Mouse (Mus musculus) naive thymus-derived CD4-positive, alpha-beta T cell, adult 2 months (primary cell): ENCODE results near the gene Arid1b.
A peak's percentile ranks its signal among the peaks of the same experiment; 100 is the strongest.

Experiments used
- DNase-seq: peaks from one replicate; pipeline ENCODE4 v3.0.0-alpha.2; 2011; ENCODE audit warnings: low read depth

Arid1b gene

DNA sequence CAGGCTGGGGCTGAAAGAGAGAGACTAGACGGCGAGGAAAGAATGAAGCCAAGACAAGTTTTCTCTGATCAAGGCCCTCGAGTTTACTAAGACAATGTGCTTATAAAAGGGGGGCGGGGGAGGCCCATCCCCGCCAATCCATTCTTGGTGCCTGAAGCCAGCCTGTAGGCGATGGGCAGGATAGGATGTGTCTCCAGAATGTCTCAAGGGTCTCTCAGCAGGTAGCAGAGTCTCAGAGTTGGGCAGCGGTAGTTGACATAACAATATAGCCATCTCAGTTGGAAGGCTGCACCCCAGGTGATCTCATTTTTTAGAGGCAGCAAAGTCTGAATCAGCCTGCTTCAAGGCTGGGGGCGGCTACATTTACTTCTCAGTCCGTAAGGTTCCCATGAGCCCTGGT lies 328.5 kb downstream of the Arid1b start:
- DNase-seq: no peak

DNA sequence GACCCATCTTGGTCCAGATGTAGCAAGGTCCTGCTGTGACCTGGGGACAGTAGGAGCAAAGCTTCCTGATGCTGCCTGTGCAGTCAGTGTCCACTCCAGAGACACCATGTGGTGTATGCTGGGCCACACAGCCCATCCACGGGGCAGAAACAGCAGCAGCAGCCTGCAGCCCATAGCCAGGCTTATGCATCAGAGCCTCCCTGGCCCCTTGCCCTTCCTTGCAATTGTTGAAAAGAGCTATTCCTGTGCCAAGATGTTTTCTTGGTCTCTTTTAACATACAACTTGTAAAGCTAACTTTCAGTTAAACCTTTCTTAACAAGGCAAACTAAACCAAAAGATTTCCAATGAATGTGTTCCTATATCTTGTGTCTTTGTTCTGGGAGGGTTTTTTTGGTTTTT lies 329.6 kb downstream of the Arid1b start:
- no peak for DNase-seq

DNA sequence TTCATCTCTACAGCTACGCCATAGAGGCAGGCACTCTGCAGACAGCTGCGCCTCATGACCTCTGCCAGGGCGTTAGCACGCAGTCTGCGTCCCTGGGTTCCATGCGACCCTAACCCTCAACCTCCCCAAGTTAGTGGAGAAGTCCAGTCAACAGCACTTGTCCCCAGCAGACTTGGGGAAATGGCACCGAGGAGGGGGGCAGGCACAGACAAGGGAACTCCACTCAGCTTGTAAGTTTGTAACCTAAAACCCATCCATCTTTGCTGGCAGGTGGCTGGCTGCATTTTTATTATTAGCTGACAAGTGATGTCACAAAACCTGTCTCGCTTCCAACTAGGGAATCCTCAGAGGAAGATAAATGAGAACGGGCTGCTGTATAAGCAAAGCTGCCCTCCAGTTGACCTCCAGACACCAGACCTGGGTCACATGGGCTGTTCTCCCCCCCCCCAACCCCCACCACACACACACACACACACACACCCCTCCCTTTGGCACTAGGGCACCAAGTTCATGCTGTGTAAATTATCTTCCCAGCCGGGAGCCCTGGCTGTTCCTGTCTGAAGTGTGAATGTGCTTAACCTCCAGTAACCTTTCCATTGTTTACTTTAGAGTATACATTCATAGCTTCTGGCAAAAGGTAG lies 330.2 kb downstream of the Arid1b start:
- DNase-seq: no peak

DNA sequence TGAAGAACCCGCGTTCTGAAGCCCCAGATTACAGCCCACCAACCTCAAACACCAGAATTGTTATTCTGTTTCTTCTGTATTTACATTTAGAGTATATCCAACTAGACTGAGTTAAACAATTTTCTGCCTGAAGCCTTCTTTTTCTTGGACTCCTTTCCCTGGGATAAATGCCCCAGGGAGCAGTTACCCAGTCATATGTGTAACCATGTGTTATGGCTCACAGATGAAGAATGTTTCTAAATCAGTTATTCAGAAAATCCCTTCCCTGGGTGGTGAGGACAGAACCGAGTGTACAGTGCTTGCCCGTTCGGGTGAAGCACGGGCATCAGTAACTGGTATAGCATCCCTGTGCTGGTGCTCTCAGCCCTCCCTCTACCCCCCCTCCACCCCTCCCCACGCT lies 332.6 kb downstream of the Arid1b start:
- no peak for DNase-seq

DNA sequence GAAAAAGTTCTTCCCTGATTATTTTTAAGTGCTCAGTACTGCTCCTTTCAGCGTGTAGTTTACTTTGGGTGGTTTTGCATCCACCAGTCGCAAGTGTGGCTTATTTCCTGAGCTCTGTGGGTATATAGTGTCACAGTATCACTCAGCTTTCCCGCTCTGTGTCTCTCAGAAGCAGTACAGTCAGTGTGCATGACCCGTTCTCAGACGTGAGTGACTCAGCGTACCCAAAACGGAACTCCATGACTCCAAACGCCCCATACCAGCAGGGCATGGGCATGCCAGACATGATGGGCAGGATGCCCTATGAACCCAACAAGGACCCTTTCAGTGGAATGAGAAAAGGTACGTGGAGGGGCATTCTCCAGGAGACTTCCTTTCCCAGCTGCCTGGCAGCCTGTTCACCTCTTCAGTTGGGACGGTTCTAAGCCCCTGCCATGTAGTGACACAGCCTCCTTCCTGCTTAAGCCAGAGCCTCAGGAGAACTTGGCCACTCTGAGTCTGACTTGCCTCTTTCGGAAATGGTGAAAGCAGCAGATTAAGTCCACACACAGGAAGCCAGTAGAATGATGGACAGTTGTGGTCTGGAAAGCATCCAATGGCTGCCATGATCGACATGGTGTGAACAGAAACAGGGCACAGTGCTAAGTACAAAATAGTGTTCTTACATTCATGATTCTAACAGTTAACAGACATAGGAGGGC lies 333.5 kb downstream of the Arid1b start:
- DNase-seq: no peak

DNA sequence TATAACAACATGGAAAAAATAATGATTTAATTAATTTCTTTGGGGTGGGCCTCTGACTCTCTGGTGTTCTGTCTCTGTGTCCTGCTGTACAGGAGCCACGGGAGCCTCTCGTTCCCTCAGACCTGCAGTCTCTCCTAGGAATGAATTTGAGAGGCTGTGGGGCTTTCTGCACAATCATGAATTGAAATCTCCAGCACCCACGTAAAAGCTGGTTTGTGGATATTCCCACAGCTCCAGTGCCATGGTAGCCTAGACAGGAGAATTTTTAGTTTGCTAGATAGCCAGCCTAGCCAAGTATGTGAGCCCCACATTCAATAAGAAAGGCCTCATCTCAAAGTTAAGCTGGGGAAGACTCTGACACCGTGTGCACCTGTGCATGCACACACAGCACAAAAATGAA lies 335.3 kb downstream of the Arid1b start:
- DNase-seq: no peak

DNA sequence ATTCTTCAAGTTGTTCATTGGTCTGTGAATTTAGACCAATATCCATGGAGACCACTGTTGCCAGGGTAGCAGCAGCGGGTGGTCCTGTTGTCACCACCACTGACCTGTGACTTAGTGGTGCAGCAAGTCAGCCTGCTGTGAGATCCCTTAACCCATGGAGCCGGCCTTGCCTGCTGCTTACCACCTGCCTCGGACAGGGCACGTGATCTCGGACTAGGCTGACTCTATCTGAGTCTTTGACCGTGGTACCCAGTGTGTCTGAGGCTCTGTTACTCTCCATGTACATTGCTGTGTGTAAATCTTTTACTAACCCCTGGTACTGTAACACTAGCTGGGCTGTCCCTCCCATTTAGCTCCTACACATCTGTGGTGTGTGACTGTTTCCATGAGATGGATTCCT lies 335.9 kb downstream of the Arid1b start:
- no peak for DNase-seq

DNA sequence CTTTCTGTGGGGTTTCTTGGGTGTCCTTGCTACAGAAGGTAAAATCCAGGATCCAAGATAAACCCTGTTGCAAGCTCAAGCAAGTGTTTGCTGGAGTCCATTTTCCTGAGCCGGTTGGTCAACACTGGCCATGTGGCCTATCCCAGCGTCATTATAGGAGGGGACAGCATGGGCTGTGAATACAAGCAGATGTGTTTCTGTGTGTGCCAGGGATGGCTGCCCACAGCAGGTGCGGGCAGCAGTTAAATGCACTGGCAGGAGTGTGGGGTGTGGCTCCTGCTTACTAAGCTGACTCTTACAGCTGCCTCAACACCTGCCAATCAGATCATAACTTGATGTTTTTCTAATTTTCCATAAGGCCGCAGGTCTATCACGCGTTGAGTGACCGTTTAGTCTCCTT lies 336.5 kb downstream of the Arid1b start:
- no peak for DNase-seq

DNA sequence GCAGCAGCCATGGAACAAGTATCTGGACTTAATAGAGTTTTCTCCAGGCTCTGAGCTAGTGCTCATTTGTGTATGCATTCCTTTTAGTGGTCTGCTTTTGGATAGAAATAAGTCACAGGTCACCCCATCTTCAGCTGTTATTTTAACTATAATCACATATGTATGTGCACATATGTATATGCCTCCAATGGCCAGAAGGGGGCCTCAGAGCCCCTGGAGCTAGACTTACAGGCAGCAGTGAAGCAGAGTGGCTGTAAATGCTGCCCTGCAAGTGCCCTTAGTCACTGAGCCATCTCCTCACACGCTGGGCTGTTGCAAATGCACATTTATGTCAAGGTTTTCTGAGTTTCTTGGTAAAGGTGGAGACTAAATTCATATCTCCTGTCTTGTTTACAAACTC lies 337.3 kb downstream of the Arid1b start:
- peak; percentile 13 for DNase-seq

DNA sequence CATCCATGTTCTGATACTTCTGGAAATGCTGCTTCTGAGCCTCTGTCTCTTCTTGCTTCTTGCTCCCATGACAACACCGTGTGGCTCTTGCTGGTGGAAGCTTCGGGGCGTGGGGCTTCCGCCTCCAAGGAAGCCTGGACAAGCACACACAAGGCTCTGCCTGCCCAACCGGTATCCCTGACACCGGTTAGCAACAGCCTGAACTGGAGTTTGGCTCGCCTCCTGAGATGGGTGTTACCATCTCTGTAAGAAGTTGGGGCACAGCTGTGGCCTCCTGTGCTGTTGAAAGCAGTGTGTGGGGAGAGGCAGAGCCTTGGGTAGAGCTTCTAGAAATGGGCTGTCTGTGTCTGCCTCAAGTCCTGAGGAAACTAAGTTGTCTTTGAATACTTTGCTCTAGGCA lies 340.4 kb downstream of the Arid1b start:
- no peak for DNase-seq

DNA sequence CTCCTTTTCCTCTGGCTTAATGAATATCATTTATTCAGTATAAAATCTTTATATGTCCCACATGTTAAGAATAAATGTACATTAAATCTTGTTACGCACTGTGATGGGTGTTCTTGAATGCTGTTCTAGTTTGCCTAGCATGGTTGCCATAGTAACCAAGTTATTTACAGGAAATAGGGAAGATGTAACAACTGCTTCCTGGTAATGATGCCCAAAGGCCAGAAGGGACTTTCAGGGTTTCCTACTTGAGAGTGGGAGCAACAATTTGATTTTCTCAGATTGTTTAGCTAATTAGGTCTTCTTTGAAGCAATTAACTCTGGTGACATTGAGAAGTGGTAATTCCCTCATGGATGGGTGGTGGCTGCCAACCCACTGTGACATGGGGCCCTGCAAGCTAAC lies 350.3 kb downstream of the Arid1b start:
- peak; percentile 23 for DNase-seq

DNA sequence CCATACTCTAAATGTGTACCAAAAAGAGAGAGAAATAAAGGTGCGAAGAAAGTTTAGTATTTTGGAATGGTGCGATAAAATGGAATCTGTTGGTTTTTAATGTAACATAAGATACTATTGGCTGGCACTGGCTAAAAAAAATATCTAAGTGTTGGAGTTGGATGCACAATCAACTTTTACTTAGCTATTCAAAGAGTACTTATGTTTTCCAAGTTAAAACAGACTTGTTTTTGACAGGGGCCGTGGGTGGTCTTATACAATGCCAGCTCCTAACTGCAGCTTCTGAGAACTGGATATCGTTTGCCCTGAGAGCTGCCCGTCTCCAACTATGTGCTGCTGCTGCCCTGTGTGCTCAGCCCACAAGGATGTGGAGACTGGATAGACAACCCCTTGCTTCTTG lies 351.7 kb downstream of the Arid1b start:
- no peak for DNase-seq

DNA sequence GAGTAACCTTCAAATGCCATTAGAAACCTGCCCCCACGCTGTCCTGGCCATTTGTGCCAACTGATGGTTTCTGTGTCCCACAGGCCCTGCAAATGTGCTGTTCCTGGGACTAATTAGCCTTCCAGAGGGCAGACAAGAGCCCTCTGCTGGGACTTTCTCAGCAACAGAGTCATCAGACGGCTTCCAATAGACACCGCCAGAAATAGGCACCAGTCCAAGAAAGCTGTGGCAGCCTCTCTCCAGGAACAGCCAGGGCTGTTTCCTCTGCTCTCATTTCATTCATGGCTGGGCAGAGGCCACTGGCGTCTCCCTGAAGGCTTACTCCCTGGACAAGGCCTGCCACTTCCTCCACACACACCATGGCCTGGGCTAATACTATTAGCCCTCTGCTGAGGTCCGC lies 358.8 kb downstream of the Arid1b start:
- DNase-seq: no peak

DNA sequence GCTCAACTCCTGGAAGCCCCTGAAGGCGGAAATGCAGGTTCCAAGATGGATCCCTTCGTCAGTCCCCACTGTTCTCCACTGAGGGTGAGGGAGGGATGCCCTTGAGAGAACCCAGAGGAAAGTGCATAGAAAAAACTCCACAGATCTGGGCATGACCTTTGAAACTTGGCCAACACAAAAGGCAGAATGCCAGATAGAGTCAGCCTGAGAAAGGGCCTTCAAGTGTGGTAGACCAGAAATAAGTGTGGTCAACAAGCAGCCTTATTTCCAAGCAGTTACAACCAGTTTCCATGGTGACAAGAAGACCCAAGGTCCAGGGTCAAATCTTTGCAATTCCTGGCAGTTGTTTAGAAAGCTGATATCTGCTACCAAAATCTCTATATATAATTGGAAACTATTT lies 366.6 kb downstream of the Arid1b start:
- no peak for DNase-seq

DNA sequence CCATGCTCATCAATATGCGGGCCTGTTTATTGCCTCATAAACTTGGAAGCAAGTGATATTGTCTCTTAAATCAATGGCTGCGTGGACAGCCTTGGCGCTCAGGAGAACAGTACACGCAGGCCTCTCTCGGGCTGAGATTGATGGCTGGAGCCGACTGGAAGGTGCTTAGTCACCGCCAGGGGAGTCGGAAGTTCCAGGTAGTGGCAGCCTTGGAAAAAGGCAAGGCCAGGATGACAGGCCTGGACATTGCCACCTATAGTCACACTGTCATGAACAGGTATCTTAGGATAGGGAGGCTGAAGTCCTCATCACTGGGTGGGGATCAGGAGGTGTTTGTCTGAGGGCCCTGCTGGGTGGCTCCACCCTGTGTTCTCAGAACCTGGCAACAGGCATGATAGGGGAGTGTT lies 371.9 kb downstream of the Arid1b start:
- DNase-seq: no peak

DNA sequence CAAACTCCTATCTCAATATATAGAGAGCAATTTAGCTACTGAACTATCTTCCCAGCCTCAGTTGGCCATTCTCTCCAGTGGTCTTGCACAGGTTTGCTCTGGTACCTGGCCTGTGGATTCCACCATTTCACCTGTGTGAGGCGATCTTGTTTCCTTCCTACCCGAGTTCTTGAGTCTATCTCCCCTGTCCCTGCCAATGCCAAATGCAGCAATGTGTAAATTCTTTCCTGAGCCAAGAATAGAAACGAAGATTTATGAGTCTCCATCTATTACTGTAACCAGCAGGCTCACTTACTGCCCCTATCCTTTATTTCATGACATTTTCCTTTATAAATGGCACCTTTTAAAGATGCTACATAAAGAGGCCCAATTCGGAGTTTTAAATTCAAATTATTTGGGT lies 376.9 kb downstream of the Arid1b start:
- no peak for DNase-seq

DNA sequence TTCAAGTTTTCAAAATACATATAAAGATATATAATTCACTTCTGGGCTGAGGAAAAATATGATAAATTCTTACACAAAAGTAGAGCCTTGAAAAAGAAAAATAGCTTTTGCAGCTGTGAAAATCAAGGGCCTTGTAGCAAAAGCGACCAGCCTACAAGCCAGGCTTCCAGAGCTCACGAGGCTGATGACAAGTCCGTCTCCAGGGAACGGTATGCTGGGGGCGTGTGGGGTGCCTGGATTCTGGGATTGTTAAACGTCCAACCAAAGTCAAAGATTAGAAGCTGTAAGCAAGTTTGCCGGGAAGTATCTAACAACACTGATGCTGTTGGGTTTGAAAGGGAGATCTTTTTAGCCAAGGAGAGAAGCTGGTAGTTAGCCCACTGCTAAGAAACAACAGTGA lies 377.4 kb downstream of the Arid1b start:
- no peak for DNase-seq

DNA sequence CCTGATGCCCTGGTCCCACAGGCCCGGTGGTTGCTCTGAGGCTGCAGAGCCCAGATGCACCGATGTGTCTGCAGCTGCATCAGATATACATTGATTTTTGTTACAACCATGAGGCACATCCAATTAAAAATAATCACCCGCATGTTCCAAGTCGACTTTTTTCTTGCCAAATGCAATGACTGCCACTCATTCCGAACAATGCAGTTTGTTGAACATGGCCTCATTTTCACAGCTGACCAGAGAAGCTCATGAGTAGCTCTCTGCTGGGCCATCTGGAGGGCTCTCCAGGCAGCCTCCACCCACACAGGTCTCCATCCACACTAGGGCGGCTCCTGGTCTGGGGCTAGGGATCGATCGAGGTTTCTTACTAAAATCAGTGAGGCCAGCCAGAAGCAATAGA lies 378.8 kb downstream of the Arid1b start:
- DNase-seq: no peak

DNA sequence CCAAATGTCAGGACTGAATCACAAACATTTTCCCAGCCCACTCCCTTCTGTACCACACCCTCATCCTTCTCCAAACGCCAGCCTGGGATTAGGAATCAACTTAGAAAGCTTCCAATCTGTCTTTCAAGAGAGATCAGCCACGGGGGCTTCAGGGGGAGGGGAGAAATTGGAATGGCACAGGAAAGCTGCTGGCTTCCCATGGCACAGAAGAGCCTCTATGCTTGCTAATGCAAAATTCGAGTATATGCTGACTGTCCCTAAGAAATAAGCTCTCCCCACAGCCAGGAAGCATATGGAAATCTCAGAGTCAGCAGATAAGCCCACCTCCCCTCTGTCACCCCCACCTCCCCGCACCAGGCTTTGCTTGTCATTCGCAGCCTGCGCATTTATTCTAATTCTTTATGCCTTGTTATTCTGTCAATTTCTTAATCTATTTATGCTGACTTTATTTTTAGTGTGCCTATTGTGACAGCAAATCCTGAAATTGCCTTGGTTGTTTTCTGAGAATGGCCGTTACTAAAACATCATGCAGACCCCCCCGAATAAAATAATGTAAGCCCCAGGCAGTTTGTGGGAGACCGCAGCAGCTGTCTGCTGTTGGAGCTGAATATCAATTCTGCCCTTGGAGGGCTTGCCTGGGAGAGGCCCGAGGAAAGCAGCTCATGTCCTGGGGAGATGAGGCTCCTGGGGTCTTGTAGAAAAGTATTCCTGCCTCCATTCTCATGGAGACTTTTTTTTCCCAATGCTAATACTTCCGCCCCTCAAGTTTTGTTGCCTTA lies 383.2 kb downstream of the Arid1b start:
- no peak for DNase-seq

DNA sequence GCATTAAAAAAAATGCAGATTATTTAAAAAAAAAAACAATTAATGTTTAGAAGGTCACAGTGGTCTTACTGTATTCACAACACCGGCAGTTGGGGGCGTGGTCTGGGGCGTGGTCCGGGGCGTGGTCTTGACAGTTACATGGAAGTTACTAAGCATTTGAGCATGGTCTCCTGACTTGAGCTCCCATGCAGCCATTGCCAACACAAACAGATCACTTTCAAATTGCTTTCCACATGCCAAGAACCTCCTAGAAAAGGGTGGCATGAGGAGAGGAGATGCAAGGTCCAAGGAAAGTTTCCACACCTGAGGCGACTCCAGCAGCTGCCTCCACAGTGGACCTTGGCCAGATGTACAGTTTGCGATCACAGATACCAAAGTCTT lies 383.8 kb downstream of the Arid1b start:
- DNase-seq: no peak

DNA sequence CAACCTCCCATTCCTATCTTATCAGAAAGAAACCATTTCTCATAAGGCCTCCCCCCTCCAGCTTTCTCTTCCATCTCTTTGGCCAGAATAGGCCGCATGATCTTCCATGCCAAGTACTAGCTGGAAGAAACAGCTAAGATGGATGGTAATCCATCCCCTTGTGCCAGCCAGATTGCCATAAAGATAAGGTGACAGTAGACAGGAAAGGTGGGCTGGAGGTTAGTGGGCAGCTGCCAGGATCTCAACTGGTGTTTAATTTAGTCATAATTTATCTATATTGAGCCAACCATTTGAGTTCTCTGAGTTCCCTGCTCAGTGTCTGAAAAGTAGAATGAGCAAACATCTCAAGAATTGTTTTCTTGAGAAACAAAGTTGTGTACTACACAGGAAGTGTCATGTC lies 391.6 kb downstream of the Arid1b start:
- no peak for DNase-seq

DNA sequence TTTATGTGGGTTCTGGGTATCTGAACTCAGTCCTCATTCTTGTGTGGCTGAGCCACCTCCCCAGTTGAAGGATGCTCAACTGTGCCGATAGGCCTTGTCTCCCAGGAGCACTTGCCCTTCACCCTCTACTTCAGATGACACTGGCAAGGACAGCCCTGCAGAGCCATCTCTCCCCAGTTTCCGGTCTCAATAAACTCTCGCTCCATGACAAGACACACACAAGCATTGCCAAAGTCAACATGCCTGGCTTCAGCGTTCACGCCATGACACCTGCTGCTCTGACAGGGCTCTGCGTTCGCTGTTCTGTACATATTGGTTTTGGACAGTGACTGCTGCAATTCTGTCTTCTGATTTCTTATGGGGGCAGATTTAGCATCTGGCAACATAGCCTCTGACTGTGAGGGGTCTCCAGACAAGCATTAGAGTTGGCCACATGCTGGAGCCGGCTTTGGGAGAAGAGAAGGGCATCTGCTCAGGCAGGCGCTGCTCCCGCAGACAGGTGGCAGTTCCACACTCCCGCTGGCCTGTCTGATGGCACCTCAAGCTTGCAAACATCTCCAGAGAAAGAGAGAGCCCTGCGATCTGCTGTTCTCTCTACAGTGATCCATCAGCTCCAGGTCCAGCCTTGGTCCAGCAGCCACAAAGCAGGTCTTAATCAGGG lies 392.9 kb downstream of the Arid1b start:
- DNase-seq: no peak

DNA sequence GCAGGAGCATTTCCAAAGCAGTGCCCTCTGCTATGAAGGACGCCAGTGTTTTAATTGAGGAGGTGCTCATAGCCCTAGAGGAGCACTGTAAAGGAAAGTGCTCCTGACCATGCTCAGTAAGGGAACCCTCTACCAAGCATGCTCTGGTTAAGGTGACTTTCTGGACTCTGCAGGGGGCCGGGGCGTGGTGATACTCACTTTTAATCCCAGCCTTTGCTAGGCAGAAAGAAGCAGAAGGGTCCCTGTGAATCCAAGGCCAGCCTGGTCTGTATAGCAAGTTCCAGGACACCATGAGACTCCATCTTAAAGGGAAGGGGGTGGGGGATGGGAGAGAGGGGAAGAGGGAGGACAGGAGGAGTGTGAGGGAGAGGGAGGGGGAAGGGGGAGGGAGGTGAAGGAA lies 394.2 kb downstream of the Arid1b start:
- DNase-seq: no peak
